Mouse (Mus musculus): ENCODE results near the gene Prdx5.
"Not testable (repeated sequence)": the region's sequence is repeated elsewhere in the genome, so short reads cannot be mapped to it uniquely, and the experiment has no call there.

The Prdx5 gene

GRCm38 (mm10) chr19:6919431-6919830 lies 9.5 kb upstream of the Prdx5 start:
- no peak for DNase-seq (ENCODE audit: low spot score in 2 of 2)

- DNase-seq (ENCODE audit: low spot score in 2 of 2) = no peak
Measured at GRCm38 (mm10) chr19:6918321-6918720, 8.4 kb upstream of the Prdx5 start.

- no peak for DNase-seq (ENCODE audit: low spot score in 2 of 2)
Measured at GRCm38 (mm10) chr19:6916496-6916895, 6.6 kb upstream of the Prdx5 start.

- no peak for DNase-seq (ENCODE audit: low spot score in 2 of 2)
Measured at GRCm38 (mm10) chr19:6915276-6915675, 5.4 kb upstream of the Prdx5 start.

- no peak for DNase-seq (ENCODE audit: low spot score in 2 of 2)
Measured at GRCm38 (mm10) chr19:6914540-6914939, 4.6 kb upstream of the Prdx5 start.

- no peak for DNase-seq (ENCODE audit: low spot score in 2 of 2)
Measured at GRCm38 (mm10) chr19:6913991-6914390, 4.1 kb upstream of the Prdx5 start.

- no peak for DNase-seq (ENCODE audit: low spot score in 2 of 2)
Measured at GRCm38 (mm10) chr19:6913036-6913435, 3.1 kb upstream of the Prdx5 start.

- DNase-seq (ENCODE audit: low spot score in 2 of 2) = no peak
Measured at GRCm38 (mm10) chr19:6912205-6912970, 2.5 kb upstream of the Prdx5 start.

- no peak for DNase-seq (ENCODE audit: low spot score in 2 of 2)
Measured at GRCm38 (mm10) chr19:6911101-6912074, 1.5 kb upstream of the Prdx5 start.

- not testable (repeated sequence) for DNase-seq (ENCODE audit: low spot score in 2 of 2)
Measured at GRCm38 (mm10) chr19:6910306-6910705, 400 bp upstream of the Prdx5 start.

- DNase-seq (ENCODE audit: low spot score in 2 of 2) = no peak
Measured at GRCm38 (mm10) chr19:6909021-6909420, 885 bp downstream of the Prdx5 start.

GRCm38 (mm10) chr19:6907811-6908540 lies 1.9 kb downstream of the Prdx5 start:
- no peak for DNase-seq (ENCODE audit: low spot score in 2 of 2)

GRCm38 (mm10) chr19:6907094-6907493 lies 2.8 kb downstream of the Prdx5 start:
- no peak for DNase-seq (ENCODE audit: low spot score in 2 of 2)

GRCm38 (mm10) chr19:6906199-6906598 lies 3.7 kb downstream of the Prdx5 start:
- DNase-seq (ENCODE audit: low spot score in 2 of 2) = no peak

- no peak for DNase-seq (ENCODE audit: low spot score in 2 of 2)
Measured at GRCm38 (mm10) chr19:6905498-6906159, 4.3 kb downstream of the Prdx5 start.

GRCm38 (mm10) chr19:6904846-6905245 lies 5.1 kb downstream of the Prdx5 start:
- no peak for DNase-seq (ENCODE audit: low spot score in 2 of 2)

- no peak for DNase-seq (ENCODE audit: low spot score in 2 of 2)
Measured at GRCm38 (mm10) chr19:6903031-6903430, 6.9 kb downstream of the Prdx5 start.

- DNase-seq (ENCODE audit: low spot score in 2 of 2) = no peak
Measured at GRCm38 (mm10) chr19:6899641-6900040, 10.3 kb downstream of the Prdx5 start.

GRCm38 (mm10) chr19:6895608-6896305 lies 14.1 kb downstream of the Prdx5 start:
- not testable (repeated sequence) for DNase-seq (ENCODE audit: low spot score in 2 of 2)

GRCm38 (mm10) chr19:6893731-6894451 lies 16.0 kb downstream of the Prdx5 start:
- DNase-seq (ENCODE audit: low spot score in 2 of 2) = peak in 1 of 2 experiments; percentile 45

All from urinary bladder, adult 18-20 months (tissue).